Mouse (Mus musculus): ENCODE results near the gene Dap.

GRCm38 (mm10) chr15:31264827-31265226 lies 40.7 kb downstream of the Dap start:
- TF ChIP-seq CTCF (IDR thresholded peaks at IDR 0.05; ENCODE audit: insufficient read depth, low read depth, low read length) (peak; percentile 95), POLR2A (IDR thresholded peaks at IDR 0.05; ENCODE audit: insufficient read depth, low read depth, low read length) (no peak)

All from olfactory bulb, adult 2 months (tissue).